Mouse (Mus musculus): ENCODE data around the gene Lbx1. TPM values are rescaled to one million over a fixed set of nuclear protein-coding genes. Genes with fewer than 3 reads are reported as not detected.

Gene Lbx1
- 0.03 and 0.08 TPM in 2 replicates for polyA plus RNA-seq (2012; rRNA removed)

GRCm38 (mm10) chr19:45235766-45236362 is at the start of gene Lbx1:
Gene Lbx1, minus strand, starts transcription at chr19:45235812.

Other genes with a start within 250 kb of the Lbx1 start
- gene Sema4g, start 246.7 kb downstream of the Lbx1 start, polyA plus RNA-seq (2012; rRNA removed): 15.0 and 22.8 TPM in 2 replicates
- gene Twnk, start 230.1 kb downstream of the Lbx1 start, polyA plus RNA-seq (2012; rRNA removed): 2.2 and 2.3 TPM in 2 replicates
- 76.7 and 110 TPM in 2 replicates for gene Mrpl43, start 229.4 kb downstream of the Lbx1 start, polyA plus RNA-seq (2012; rRNA removed)
- 103 and 131 TPM in 2 replicates for gene Lzts2, start 221.4 kb downstream of the Lbx1 start, polyA plus RNA-seq (2012; rRNA removed)
- 2.9 and 3.2 TPM in 2 replicates for gene Pdzd7, start 190.1 kb downstream of the Lbx1 start, polyA plus RNA-seq (2012; rRNA removed)
- gene Sfxn3, start 188.3 kb downstream of the Lbx1 start, polyA plus RNA-seq (2012; rRNA removed): 22.8 and 22.9 TPM in 2 replicates
- gene Kazald1, start 160.6 kb downstream of the Lbx1 start, polyA plus RNA-seq (2012; rRNA removed): 5.0 and 6.8 TPM in 2 replicates
- gene Tlx1, start 85.1 kb downstream of the Lbx1 start, polyA plus RNA-seq (2012; rRNA removed): 0.03 TPM in 1 of 2 replicates, not detected in the other
- gene Btrc, start 127.9 kb upstream of the Lbx1 start, polyA plus RNA-seq (2012; rRNA removed): 1.4 and 2.4 TPM in 2 replicates

Data from stomach, adult 2 months (tissue).